Mouse (Mus musculus): ENCODE measurements at regions not wholly inside any gene's neighbourhood (a gene's known extent, or its start where the extent isn't known, plus 50 kb on each side); places are given as distances from the start of the nearest gene placed in this dataset.
"Not testable (repeated sequence)": the region's sequence is repeated elsewhere in the genome, so short reads cannot be mapped to it uniquely, and the experiment has no call there.

DNA sequence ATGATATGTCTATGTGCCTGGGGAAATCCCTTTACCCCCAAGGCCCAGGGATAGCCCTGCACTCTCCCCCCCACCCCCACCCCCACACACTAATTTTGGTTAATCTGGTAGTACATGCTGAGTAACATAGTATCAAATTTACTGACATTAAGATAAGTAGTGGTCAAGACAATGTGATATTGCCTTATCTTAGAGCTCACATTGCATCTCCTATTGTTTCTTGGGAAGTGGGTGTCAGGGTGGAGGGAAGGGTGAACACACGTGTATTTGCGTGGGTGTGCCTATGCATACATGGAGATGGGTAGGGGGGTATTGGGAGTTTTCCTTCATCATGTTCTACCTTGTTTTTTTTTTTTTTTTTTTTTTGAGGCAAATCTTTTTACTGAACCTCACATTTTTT is 474.8 kb upstream of the Smim15 start:
- 92% methylated on average over 2 of the region's 2 CpGs for WGBS
- Histone ChIP-seq H3K4me3 (ENCODE audit: insufficient read depth, low read depth, low read length) (no peak overlapping the region), H3K27ac (ENCODE audit: insufficient read depth, low read depth, low read length) (no peak overlapping the region), H3K4me1 (ENCODE audit: control insufficient read depth, insufficient read depth, low read length) (peaks cover 6% of the 10 kb centered on the region)
- no peak for TF ChIP-seq CTCF (IDR thresholded peaks at IDR 0.05; ENCODE audit: insufficient read depth, low read depth, low read length)
- TF ChIP-seq POLR2A (IDR thresholded peaks at IDR 0.05; ENCODE audit: insufficient read depth, low read depth, low read length) = no peak

DNA sequence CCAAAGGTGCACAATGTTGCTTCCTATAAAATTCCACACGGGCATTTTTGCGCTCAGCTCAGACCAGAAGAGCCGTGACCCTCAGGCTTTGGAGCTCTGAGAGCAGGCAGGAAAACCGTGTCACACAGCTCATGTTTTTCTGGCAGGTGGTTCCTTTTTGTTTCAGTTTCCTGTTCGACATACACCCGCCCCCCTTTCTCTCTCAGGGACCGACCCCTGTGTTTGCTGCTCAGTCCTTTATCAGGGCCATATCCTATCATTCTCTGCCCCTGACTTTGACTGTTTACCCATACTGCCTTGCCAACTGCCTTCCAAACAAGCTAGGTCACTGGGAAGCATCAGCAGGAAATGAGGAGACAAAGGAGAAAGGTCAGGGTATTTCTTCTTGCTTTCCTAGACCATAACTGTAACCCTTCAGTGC is 475.5 kb upstream of the Smim15 start:
- WGBS = 74% methylated on average over 7 of the region's 7 CpGs
- no peaks in the 10 kb centered on the region for H3K4me1 ChIP-seq (ENCODE audit: control insufficient read depth, insufficient read depth, low read length)
- no peak overlapping the region for H3K4me3 ChIP-seq (ENCODE audit: insufficient read depth, low read depth, low read length)
- no peak overlapping the region for H3K27ac ChIP-seq (ENCODE audit: insufficient read depth, low read depth, low read length)
- TF ChIP-seq POLR2A (IDR thresholded peaks at IDR 0.05; ENCODE audit: insufficient read depth, low read depth, low read length) = no peak
- no peak for TF ChIP-seq CTCF (IDR thresholded peaks at IDR 0.05; ENCODE audit: insufficient read depth, low read depth, low read length)

DNA sequence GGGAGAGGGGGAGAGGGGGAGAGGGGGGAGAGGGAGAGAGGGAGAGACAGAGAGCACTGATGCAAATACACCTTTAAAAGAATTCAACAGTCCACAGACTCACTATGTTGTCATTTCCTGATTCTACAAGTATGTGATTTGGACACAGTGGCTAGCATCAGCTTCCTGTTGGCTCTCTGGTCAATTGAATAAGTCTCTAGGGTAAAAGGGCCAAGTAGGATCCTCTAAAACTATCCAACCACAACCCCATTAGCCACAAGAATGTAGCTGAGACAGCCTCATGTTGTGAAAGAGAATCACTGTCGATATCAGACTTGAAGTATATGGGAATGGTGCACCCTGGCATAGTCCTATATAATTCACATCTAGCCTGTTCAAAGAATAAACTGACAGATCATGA is 481.8 kb upstream of the Smim15 start:
- TF ChIP-seq POLR2A (IDR thresholded peaks at IDR 0.05; ENCODE audit: insufficient read depth, low read depth, low read length) (no peak), CTCF (IDR thresholded peaks at IDR 0.05; ENCODE audit: insufficient read depth, low read depth, low read length) (no peak)
- H3K4me1 ChIP-seq (ENCODE audit: control insufficient read depth, insufficient read depth, low read length) = 0 out of 2 replicates have a peak, but pooled peaks cover 2% of the 10 kb centered on the region
- 92% methylated on average over 1 of the region's 1 CpGs for WGBS
- H3K4me3 ChIP-seq (ENCODE audit: insufficient read depth, low read depth, low read length) = no peak overlapping the region
- H3K27ac ChIP-seq (ENCODE audit: insufficient read depth, low read depth, low read length) = no peak overlapping the region

DNA sequence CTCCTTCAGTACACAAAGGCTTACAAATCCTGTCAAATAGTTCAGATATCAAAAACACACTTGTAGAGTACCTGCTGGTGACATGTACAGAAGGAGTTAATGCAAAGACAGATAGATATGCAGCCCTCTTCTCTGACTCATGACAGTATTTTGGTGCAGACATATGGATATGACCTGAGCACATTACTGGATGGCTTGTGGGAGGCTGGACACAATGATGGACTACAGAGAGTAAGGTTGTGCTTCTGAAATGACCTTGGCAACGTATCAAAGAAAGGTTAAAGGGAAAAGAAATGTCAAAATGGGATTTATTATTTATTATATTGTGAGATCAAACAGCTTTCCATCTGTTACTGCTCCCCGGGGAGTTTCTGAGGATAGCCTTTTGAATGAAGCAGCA is 482.7 kb upstream of the Smim15 start:
- WGBS = 83% methylated on average over 2 of the region's 2 CpGs
- Histone ChIP-seq H3K27ac (ENCODE audit: insufficient read depth, low read depth, low read length) (no peak overlapping the region), H3K4me3 (ENCODE audit: insufficient read depth, low read depth, low read length) (no peak overlapping the region), H3K4me1 (ENCODE audit: control insufficient read depth, insufficient read depth, low read length) (0 out of 2 replicates have a peak, but pooled peaks cover 2% of the 10 kb centered on the region)
- TF ChIP-seq CTCF (IDR thresholded peaks at IDR 0.05; ENCODE audit: insufficient read depth, low read depth, low read length) (no peak), POLR2A (IDR thresholded peaks at IDR 0.05; ENCODE audit: insufficient read depth, low read depth, low read length) (no peak)

DNA sequence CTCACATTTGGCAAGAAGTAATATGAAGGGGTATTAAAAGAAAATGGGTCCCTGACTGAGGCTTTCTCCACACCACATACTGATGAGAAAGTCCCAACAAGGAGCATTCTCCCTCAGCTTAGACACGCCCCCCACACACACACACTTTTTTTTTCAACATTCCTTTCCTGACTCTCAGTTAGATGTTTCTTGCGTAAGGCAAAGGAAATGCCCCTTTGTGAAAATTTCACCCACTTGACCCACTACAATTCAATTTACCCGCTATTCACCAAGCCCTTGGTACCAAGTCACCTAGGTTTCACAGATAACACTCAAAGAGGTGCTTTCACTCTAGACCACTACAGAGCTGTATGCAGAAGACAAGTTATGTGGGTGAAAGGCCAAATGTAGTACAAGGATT is 488.3 kb upstream of the Smim15 start:
- no peak overlapping the region for H3K27ac ChIP-seq (ENCODE audit: insufficient read depth, low read depth, low read length)
- WGBS = 90% methylated on average over 3 of the region's 3 CpGs
- 0 out of 2 replicates have a peak, but pooled peaks cover 2% of the 10 kb centered on the region for H3K4me1 ChIP-seq (ENCODE audit: control insufficient read depth, insufficient read depth, low read length)
- TF ChIP-seq CTCF (IDR thresholded peaks at IDR 0.05; ENCODE audit: insufficient read depth, low read depth, low read length) (no peak), POLR2A (IDR thresholded peaks at IDR 0.05; ENCODE audit: insufficient read depth, low read depth, low read length) (no peak)
- H3K4me3 ChIP-seq (ENCODE audit: insufficient read depth, low read depth, low read length) = no peak overlapping the region

DNA sequence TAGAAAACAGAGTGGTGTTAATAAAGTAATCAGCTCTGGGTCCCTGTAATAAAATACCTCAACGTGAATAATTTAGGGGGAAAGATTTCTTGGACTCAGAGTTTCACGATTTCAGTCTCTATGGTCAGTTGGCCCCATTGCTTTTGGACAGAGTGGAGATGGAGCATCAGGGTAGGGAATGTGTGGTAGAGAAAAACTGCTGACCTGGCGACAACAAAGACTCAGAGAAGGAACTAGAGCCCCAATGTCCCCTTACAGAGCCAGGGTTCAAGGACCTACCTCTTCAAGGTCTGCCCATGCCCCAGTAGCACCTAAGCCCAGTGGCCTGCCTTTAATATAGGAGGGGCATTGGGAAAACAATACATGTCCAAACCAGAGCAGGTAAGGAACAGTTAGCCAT is 490.2 kb upstream of the Smim15 start:
- TF ChIP-seq POLR2A (IDR thresholded peaks at IDR 0.05; ENCODE audit: insufficient read depth, low read depth, low read length) = no peak
- TF ChIP-seq CTCF (IDR thresholded peaks at IDR 0.05; ENCODE audit: insufficient read depth, low read depth, low read length) = no peak
- no peaks in the 10 kb centered on the region for H3K4me1 ChIP-seq (ENCODE audit: control insufficient read depth, insufficient read depth, low read length)
- H3K27ac ChIP-seq (ENCODE audit: insufficient read depth, low read depth, low read length) = no peak overlapping the region
- no peak overlapping the region for H3K4me3 ChIP-seq (ENCODE audit: insufficient read depth, low read depth, low read length)
- 91% methylated on average over 3 of the region's 3 CpGs for WGBS

DNA sequence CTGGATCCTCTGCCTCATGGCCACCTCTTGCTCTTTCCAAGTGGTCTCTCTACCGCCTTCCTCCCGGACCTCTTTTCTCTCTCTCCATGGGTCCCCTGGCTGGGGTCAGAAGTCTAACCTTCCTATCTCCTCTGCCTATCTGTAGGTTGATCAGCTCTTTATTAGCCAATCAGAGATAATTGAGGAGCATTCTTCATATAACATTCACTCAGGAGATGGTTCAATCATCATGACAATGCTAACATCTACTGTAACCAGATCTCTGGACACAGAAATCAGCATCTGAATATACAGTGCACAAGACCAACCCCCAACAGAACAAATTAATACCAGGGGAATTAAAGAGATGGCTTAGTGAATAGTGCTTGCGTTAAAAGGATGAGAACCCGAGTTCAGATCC is 492.1 kb upstream of the Smim15 start:
- no peak overlapping the region for H3K4me3 ChIP-seq (ENCODE audit: insufficient read depth, low read depth, low read length)
- 96% methylated on average over 4 of the region's 4 CpGs for WGBS
- no peak for TF ChIP-seq CTCF (IDR thresholded peaks at IDR 0.05; ENCODE audit: insufficient read depth, low read depth, low read length)
- TF ChIP-seq POLR2A (IDR thresholded peaks at IDR 0.05; ENCODE audit: insufficient read depth, low read depth, low read length) = no peak
- H3K4me1 ChIP-seq (ENCODE audit: control insufficient read depth, insufficient read depth, low read length) = no peaks in the 10 kb centered on the region
- H3K27ac ChIP-seq (ENCODE audit: insufficient read depth, low read depth, low read length) = no peak overlapping the region

DNA sequence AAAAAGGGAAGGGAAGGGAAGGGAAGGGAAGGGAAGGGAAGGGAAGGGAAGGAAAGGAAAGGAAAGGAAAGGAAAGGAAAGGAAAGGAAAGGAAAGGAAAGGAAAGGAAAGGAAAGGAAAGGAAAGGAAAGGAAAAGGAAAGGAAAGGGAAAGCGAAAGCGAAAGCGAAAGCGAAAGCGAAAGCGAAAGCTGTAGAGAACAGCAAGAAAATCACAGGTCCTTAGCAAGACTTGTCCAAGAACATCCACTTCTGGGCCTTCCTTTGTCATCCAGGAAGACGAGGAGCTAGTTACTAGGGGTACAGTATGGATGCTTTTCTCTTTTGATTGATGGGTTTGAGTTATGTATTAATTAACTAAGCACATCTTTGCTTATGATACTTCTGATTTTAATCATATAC is 494.3 kb upstream of the Smim15 start:
- 96% methylated on average over 7 of the region's 7 CpGs for WGBS
- not testable (repeated sequence) for H3K27ac ChIP-seq (ENCODE audit: insufficient read depth, low read depth, low read length); H3K4me1 ChIP-seq (ENCODE audit: control insufficient read depth, insufficient read depth, low read length); H3K4me3 ChIP-seq (ENCODE audit: insufficient read depth, low read depth, low read length)

DNA sequence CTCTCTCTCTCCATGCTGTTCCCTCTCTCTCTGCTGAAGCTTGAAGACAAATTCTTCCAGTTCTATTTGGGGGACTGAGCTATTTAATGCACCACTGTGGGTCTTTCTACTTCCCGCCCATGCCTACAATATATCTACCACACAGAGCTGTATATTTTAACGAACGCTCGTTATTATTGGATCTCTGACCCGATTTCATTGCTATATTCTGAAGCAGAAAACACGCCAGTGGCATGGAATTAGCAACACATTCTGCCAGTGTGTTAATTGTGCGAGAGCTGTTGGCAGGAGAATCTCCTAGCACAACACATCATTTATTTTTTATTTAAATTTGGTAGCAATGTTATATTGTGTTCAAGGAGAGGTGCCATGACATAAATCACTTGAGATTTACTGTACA is 497.2 kb upstream of the Smim15 start:
- TF ChIP-seq CTCF (IDR thresholded peaks at IDR 0.05; ENCODE audit: insufficient read depth, low read depth, low read length) (no peak), POLR2A (IDR thresholded peaks at IDR 0.05; ENCODE audit: insufficient read depth, low read depth, low read length) (no peak)
- Histone ChIP-seq H3K4me1 (ENCODE audit: control insufficient read depth, insufficient read depth, low read length) (peaks cover 11% of the 10 kb centered on the region), H3K27ac (ENCODE audit: insufficient read depth, low read depth, low read length) (peak overlapping the region; percentile 58; the same call in 1 of the 2 replicates), H3K4me3 (ENCODE audit: insufficient read depth, low read depth, low read length) (no peak overlapping the region)
- WGBS = 38% methylated on average over 7 of the region's 7 CpGs

DNA sequence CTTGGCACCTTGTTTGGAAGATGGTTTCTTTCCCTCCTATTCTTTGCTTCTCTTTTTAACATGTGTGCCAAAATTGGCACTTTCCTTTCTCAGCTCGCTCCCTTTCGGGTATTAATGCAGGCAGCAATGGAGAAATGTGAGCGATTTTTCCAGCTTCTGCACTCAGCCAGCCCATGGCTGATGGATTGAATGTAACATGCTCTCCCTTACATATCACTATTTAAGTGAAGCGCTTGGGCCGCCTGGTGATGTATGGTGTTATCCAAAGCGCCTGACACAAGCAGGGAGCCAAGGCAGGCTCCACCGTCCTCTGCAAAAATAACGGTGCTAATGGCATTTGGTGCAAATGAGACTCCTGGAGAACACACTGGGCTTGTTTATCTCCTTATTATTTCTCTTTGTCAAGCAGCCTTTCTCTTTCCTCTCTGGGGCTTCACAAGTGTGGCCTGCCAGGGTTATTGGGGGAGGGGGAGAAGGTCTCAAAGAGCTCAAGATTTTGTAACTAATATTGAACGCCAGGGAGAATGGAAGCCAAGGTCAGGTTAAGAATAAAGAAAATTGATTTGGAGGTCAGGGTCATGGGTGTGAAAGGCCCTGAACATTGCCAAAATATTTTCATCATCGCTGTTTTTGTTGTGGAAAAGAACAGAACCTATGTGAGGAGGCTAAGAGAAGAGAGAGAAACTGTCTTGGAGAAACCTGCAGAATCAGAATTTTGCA is 497.9 kb upstream of the Smim15 start:
- H3K4me1 ChIP-seq (ENCODE audit: control insufficient read depth, insufficient read depth, low read length) = peaks cover 15% of the 10 kb centered on the region
- TF ChIP-seq POLR2A (IDR thresholded peaks at IDR 0.05; ENCODE audit: insufficient read depth, low read depth, low read length) = no peak
- TF ChIP-seq CTCF (IDR thresholded peaks at IDR 0.05; ENCODE audit: insufficient read depth, low read depth, low read length) = no peak
- no peak overlapping the region for H3K4me3 ChIP-seq (ENCODE audit: insufficient read depth, low read depth, low read length)
- H3K27ac ChIP-seq (ENCODE audit: insufficient read depth, low read depth, low read length) = peak overlapping the region; percentile 58
- 34% methylated on average over 10 of the region's 10 CpGs for WGBS
